Mouse (Mus musculus): ENCODE measurements around the gene Scrn3.
A peak's percentile ranks its signal among the peaks of the same experiment; 100 is the strongest.

The Scrn3 gene

DNA sequence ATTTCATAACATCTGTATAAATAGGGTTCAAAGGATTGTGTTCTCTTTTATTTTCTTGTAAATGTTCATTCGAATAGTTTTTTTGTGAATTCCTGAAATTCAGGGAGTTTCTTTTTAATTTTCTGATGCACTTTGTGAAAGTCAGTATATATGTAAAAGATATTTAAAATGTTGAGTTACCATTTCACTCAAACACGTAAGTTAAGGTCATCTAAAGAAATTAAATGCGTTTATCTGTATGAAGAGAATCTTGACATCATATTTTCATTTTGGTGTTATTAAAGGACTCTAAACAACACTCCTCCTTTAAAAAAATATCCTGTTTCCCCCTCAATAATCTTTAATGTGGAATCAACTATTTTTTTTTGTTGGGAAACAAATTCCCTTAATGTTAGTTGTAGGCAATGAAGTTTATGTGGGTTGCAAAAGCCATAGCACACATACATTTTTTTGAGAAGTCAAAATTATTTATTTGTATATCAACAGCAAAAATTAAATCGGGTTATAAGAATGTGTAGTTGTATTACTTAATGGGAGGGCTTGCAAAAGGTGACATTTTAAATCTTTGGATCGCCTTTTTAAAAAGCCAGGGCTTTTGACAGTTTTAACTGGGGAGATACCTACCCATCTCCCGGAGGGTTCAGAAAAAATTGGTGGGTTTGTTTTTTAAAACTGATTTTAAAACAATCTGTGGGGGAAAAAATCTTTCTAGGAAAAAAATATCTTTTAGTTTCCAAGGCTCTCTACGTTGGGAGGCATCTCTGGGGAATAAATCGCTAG, 37.0 kb upstream of the Scrn3 start:
- DNase-seq, result no peak

GRCm38 (mm10) chr2:73276141-73276571, 36.2 kb upstream of the Scrn3 start:
- peak; percentile 27 for DNase-seq

- DNase-seq, result peak; percentile 50
Observed at GRCm38 (mm10) chr2:73277021-73277708, 35.2 kb upstream of the Scrn3 start.

- DNase-seq, result no peak
Observed at GRCm38 (mm10) chr2:73277709-73278075, 34.7 kb upstream of the Scrn3 start.

- peak; percentile 96 for DNase-seq
Observed at GRCm38 (mm10) chr2:73278131-73278854, 34.1 kb upstream of the Scrn3 start.

DNA sequence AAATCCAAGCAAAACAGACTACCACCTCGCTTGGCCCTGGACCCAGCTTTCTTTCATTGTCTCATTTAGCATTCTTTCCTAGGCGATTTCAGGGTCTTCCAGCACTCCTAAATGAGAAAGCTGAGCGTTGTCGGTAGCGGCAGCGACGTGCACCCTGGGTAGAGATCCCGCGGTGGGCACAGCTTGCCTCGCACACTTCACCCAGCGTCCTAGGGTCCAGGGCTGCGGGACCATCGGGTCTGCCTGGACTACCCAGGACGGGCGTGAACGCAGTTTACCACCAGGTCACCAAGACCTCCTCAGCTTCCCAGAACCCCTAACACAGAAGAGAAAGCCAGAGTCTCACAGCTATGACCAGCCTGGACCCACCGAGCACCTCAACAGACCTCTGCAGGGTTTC, 33.5 kb upstream of the Scrn3 start:
- peak; percentile 31 for DNase-seq

DNA sequence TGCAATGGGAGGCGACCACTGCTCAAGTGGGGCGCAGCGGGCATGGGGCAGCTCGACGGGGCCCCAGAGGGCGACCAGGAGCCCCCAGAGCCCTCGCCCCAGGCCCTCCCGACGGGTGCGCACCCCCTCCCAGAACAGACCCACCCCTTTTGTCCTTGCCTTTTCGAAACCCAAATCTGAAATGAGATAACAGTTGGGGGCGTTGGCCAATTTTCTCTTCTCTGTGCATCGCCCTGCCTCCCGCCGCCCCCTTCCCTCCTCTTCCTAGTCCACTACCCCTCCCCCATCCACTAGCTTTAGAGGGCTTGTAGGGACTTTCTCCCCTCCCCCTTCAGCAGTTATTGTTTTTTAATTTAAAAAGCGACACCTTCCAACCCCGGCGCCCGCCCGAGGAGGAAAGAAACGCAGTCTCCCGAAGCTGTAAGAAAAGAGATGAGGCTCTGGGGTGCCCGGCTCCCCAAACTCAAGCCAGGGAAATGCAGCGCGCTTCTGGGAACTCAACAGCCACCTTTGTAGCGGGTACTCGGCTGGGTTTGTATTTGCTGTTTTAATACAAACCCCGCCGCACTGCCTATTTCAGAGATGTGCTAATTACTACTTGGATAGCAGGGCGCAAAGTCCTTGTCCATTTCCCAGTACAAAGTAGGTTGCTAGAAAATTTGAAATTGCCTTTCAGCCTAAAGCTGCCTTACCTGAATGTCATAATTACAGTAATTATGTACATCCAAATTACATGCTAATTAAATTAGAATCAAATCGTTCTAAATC, 32.9 kb upstream of the Scrn3 start:
- peak; percentile 26 for DNase-seq

DNA sequence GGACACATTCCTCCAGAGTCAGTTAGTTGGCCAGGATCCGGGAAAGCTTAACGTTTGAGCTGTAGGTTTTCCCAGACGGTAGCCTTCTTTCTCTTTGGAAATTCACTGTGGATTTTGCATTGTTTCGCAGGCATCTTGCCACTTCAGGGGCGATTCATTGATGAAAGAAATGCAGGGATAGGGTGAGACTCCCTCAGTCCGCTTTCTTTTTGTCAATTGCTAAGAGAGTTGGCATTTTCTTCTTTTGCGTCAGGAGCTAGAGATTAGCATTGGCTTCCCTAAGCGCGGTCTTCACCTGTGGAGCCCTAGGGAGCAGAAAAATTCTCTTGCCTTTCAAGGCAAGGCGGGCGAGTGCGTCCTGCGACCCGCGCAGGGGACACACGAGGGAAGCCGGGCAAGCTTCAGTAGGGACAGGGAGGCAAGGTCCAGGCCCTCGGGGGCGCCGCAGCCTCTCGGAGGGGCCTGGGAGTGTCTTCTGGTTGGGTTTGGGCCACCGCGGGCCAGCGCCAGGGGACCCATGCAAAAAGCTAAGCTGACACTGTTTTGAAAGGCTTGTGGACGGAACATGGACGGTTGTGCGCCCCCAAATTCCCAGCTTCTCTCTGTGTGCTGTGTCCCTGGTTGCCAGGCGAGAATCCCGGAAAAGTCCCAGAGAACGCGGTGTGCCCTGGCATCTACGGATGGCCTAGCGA, 31.9 kb upstream of the Scrn3 start:
- peak; percentile 38 for DNase-seq

DNA sequence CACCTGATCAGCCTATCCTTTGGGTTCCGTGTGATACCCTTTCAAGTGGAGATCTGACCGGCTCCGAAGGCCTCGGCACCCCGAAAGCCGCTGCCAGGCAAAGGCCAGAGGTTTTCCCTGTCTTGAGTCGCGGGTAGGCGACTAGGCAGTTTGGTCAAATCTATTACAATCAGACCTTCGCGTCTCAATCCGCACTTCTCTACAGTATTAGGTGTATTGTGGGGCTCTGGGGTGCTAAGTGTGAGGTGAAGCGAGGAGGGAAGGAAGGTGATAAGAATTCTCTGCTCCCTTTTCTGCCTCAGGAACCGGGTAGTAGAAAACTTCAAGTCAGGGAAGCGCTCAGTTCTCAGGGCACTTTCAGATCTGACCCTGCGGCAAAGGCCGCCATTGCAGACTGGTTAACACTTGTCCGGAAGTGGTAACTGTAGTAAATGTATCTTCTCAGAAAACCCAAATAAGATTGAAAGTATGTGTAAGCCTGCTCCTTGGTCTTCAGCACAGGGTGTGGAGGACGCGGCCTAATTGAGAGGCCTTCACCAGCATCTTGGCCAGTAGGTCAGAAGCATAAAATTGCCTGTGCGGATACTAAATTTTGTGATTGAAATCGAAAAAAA, 31.2 kb upstream of the Scrn3 start:
- DNase-seq, result no peak

DNA sequence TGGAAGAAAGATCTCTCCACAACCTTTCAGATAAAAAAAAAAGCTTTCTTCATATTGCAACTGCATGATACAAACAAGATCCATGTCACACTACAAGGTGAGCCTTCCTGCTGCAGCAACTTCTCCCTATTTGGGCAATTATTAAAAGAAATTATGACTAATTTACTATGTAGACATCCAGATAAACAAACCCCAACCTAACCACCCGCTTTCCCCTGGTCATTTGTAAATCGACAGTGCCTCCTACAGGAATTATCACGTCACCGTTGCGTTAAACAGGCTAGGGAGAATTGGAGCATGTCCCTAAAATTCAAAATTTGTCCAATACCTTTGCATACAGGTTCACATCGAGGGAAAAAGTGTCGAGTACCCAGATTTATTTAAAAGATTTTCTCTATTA, 30.7 kb upstream of the Scrn3 start:
- DNase-seq, result no peak

- peak; percentile 25 for DNase-seq
Observed at GRCm38 (mm10) chr2:73285630-73286029, 26.8 kb upstream of the Scrn3 start.

GRCm38 (mm10) chr2:73291130-73291529, 21.3 kb upstream of the Scrn3 start:
- no peak for DNase-seq

GRCm38 (mm10) chr2:73295023-73295422, 17.4 kb upstream of the Scrn3 start:
- no peak for DNase-seq

- no peak for DNase-seq
Observed at GRCm38 (mm10) chr2:73298154-73298553, 14.2 kb upstream of the Scrn3 start.

DNA sequence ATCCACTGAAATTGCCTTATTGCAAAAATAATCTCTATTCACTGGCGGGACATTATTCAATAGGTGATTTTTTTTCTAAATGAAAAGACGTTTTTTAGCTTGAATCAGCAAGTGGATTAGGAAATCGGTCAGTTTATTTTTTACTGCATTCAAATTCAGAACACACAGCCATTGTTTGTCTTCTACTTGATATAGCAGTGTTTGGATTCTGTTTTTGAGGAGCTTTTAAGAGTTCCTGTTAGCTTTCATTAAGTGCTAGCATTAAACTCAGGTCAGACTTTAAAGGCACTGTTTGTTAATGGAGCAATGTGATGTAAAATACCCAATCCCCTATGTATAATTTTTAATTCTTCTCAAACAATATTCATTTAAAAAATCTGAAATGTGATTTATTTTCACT, 13.6 kb upstream of the Scrn3 start:
- no peak for DNase-seq

DNA sequence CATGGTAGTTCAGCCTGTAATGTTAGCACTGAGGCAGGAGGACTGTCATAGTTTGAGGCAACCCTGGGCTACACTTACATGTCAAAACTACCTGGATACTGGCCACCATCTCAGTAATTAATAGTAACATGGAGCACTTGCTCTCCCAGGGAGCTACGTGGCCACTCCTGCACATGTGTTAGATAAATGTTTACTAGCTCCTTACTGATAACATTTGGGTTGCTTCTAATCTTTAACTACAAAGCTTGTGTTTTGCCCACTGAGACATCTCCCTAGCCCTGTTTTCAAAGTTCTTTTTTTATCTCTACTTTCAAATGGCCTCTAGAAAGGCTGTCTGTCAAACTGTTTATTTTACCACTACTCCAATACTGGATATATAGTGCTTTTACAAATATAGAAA, 10.4 kb upstream of the Scrn3 start:
- no peak for DNase-seq

GRCm38 (mm10) chr2:73302722-73303121, 9.7 kb upstream of the Scrn3 start:
- DNase-seq, result no peak

GRCm38 (mm10) chr2:73304506-73304905, 7.9 kb upstream of the Scrn3 start:
- DNase-seq, result no peak

- DNase-seq, result no peak
Observed at GRCm38 (mm10) chr2:73306006-73306405, 6.4 kb upstream of the Scrn3 start.

- peak; percentile 36 for DNase-seq
Observed at GRCm38 (mm10) chr2:73313117-73313501, 708 bp downstream of the Scrn3 start.

GRCm38 (mm10) chr2:73314311-73314710, 1.9 kb downstream of the Scrn3 start:
- DNase-seq, result no peak

- no peak for DNase-seq
Observed at GRCm38 (mm10) chr2:73317426-73317825, 5.0 kb downstream of the Scrn3 start.
